Mouse (Mus musculus) CD8-positive naive resting alpha-beta T cell, adult 2 months (primary cell): ENCODE data around the gene Tmub2.
A peak's percentile ranks its signal among the peaks of the same experiment; 100 is the strongest.
"Not testable (repeated sequence)": the region's sequence is repeated elsewhere in the genome, so short reads cannot be mapped to it uniquely, and the experiment has no call there.

Experiments
- DNase-seq, 2 experiments: peaks; one replicate each; pipeline ENCODE4 v3.0.0; 2022; ENCODE audit warnings: low read depth in 2 of 2, low spot score in 2 of 2

Tmub2 gene

GRCm38 (mm10) chr11:102277754-102278153 lies 7.0 kb upstream of the Tmub2 start:
- DNase-seq = no peak

- DNase-seq = no peak
These were observed 5.1 kb upstream of the Tmub2 start for GRCm38 (mm10) chr11:102279595-102279994.

DNA sequence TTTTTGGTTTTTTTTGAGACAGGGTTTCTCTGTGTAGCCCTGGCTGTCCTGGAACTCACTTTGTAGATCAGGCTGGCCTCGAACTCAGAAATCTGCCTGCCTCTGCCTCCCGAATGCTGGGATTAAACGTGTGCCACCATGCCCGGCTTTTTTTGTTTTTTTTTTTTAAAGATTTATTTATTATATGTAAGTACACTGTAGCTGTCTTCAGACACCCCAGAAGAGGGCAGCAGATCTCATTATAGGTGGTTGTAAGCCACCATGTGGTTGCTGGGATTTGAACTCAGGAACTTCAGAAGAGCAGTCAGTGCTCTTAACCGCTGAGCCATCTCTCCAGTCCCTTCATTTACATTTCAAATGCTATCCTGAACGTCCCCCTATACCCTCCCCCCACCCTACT lies 4.5 kb upstream of the Tmub2 start:
- DNase-seq = not testable (repeated sequence)

GRCm38 (mm10) chr11:102283922-102284321 lies 809 bp upstream of the Tmub2 start:
- no peak for DNase-seq

- DNase-seq = no peak
These were observed 534 bp downstream of the Tmub2 start for GRCm38 (mm10) chr11:102285095-102285834.

GRCm38 (mm10) chr11:102287485-102287884 lies 2.8 kb downstream of the Tmub2 start:
- no peak for DNase-seq

DNA sequence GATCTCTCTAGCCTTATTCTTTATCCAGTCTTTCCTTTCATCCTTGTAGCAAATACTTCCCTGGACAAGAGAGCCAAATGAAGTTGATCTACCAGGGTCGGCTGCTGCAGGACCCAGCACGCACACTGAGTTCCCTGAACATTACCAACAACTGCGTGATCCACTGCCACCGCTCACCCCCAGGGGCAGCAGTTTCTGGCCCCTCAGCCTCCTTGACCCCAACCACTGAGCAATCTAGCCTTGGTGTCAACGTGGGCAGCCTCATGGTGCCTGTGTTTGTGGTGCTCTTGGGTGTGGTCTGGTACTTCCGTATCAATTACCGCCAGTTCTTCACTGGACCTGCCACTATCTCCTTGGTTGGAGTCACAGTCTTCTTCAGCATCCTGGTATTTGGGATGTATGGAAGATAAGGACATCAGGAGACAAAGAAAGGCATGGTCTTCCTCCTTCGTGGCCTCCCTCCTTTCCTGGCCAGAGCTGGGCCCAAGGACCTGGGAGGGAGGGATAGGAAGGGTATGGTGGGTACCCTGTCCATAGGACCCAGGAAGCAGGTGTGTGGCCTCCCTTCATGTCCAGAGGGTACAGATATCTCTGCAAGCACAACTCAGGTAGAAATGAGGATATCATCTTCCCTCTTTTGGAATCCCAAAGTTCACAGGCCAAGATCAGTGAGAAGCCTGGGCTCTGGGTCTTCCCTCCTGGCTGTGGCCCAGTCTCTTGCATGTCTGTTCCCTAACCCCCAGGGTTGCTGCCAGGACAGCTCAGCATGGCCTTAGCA lies 3.5 kb downstream of the Tmub2 start:
- DNase-seq = no peak

DNA sequence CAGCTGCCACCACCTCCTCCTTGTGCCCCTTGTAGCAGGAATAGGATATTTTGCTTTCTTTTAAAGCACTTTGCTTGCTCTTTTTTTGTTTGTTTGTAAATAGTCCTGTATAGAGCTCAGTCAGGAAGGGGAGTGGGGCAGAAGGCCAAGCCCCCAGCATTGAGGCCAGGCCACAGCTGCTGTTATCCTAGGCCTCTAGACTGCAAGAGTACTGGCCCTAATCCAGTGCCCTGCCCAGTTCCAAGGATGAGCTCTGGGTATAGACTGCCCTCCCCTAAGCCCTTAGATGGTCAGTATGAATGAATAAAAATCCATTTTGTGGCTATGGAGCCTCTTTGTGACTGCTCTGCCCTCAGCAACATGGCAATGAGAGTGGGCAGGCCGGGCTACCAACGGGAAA lies 4.2 kb downstream of the Tmub2 start:
- DNase-seq = no peak

- no peak for DNase-seq
These were observed 4.9 kb downstream of the Tmub2 start for GRCm38 (mm10) chr11:102289511-102290100.

DNA sequence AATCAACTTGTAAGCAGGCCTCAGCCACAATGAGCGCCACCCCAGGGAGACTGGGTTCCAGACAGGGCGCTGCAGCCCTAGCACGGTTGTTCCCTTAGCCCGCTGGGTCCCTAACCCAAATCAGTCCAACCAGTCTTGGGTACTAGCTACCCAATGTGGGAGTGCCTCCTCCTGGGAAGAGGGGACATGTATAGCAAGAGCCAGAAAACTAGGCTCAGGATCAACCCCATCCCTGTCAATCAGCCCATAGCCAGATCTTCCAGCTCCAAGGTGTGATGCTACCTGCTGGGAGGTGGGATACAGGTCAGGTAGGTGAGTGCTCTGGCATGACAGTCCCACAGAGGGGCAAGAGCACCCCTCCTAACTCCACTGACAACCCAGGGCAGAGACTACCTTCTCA lies 5.4 kb downstream of the Tmub2 start:
- DNase-seq = no peak

GRCm38 (mm10) chr11:102291051-102291535 lies 6.4 kb downstream of the Tmub2 start:
- DNase-seq = no peak

DNA sequence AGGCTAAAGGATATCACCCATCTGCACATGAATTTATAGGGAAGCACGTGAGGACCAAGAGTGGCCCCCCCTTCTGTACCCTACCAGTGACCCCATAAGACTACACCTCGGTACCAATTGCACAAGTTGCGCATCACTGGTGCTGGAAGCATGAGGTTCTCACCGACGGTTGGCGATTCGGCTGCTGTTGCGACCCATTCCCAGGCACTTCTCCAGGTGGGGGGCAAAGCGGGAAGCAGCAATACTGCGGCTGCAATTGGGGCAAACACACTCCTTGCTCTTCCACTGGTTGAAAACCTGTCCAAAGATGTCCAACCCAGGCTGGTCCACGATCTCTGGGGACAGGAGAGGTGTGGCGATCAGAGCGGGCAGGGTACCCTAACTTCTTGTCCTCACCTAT lies 9.2 kb downstream of the Tmub2 start:
- no peak for DNase-seq

- DNase-seq = no peak
These were observed 9.7 kb downstream of the Tmub2 start for GRCm38 (mm10) chr11:102294416-102294815.

- no peak for DNase-seq
These were observed 10.3 kb downstream of the Tmub2 start for GRCm38 (mm10) chr11:102294887-102295597.

GRCm38 (mm10) chr11:102295598-102296471 lies 11.1 kb downstream of the Tmub2 start:
- DNase-seq = peak; percentile 65 to 75

DNA sequence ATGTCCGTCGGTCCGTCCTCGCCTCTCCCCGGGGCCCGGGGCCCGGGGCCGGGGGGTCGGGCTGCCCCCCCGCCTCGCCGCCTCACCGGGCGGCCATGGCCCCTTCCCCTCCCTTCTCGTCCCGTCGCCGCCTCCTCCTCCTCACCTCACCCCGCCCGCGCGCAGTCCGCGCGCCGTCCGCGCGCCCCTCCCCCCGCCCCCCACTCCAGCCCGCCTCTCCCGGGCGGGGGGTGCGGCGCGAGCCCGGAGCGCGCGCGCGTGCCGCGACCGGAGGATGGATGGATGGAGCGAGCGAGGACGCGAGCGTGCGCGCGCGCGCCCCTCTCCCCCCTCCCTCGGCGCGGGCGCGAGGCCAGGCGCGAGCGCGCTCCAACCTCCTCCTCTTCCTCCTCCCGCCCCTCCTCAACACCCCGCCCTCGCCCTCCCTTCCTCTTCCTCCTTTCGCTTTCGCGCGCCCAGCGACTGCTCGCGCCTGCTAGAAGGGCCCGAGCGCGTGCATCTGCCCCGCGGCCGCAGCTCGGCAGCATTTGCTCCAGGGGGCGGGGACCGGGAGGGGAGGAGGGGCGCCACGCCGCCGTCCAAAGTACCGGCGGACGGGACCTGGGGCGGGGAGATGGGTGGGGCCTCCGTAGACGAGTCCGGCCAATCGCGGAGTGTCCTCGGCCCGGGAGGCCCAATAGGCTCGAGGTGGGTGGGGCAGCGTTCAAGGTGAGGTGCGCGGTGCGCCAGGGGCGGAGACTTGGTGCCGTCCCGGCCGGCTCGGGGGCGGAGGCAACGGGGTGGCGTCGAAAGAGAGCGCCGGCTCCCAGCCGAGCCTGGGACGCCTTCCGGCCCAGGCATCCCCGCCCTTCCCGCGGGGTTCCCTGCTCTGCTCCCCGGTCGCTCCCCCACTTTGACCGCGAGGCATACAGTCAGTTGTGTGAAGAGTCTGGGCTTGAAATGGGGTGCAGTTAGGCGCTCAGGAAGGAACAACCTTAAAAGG lies 12.1 kb downstream of the Tmub2 start, which contains the start of gene Atxn7l3:
Gene Atxn7l3, minus strand, starts transcription at position 141 of the 982 bp plus-strand sequence.
- DNase-seq = peak; percentile 95 to 96

- DNase-seq = peak in 1 of 2 experiments; percentile 28
These were observed 13.1 kb downstream of the Tmub2 start for GRCm38 (mm10) chr11:102297577-102298556.

DNA sequence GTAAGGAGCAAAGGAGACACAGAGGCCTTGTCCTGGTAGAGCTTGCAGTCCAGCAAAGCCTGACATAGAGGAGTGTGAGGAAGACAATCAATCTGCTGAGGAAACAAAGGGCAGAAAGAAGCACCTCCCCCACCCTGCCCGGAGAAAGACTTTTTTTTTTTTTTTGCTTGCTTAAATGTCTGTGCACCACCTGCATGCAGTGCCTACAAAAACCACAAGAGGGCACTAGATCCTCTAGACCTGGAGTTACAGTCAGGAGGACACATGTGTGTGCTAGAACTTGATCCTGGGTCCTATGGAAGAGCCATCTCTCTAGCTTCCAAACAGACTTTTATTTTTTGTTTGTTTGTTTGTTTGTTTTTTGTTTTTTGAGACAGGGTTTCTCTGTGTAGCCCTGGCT lies 15.1 kb downstream of the Tmub2 start:
- DNase-seq = peak; percentile 60 to 79
